Mouse (Mus musculus) embryonic facial prominence, embryonic 13.5 days (tissue): Measurements from ENCODE around the gene Smyd3. TPM values are rescaled to one million over a fixed set of nuclear protein-coding genes. Genes with fewer than 3 reads are reported as not detected.

ENCODE experiments used
- ATAC-seq: fragments of 200-750 bp; cut with Nextera tagmentation; 2 replicates; pipeline ENCODE4 v1.8.0; 2017; ENCODE audit warnings: low read depth; ENCODE audit not compliant: insufficient number of reproducible peaks, insufficient read depth, low FRiP score, low TSS enrichment
- H3K27ac ChIP-seq: fragments of 300-500 bp; sonication (generic); 2 replicates; pipeline ENCODE4 v1.5.1; 2015; ENCODE audit warnings: moderate library complexity, mild to moderate bottlenecking, inconsistent platforms
- H3K27me3 ChIP-seq: fragments of 300-500 bp; sonication (generic); 2 replicates; pipeline ENCODE4 v1.6.1; 2015; ENCODE audit warnings: mild to moderate bottlenecking, inconsistent platforms
- H3K36me3 ChIP-seq: fragments of 300-500 bp; sonication (generic); 2 replicates; pipeline ENCODE4 v1.6.1; 2015; ENCODE audit warnings: mild to moderate bottlenecking, inconsistent platforms
- H3K4me1 ChIP-seq: fragments of 300-500 bp; sonication (generic); 2 replicates; pipeline ENCODE4 v1.6.1; 2015; ENCODE audit warnings: inconsistent platforms
- H3K4me2 ChIP-seq: fragments of 300-500 bp; sonication (generic); 2 replicates; pipeline ENCODE4 v1.6.1; 2015; ENCODE audit warnings: moderate library complexity, mild to moderate bottlenecking, inconsistent platforms
- H3K4me3 ChIP-seq: fragments of 300-500 bp; sonication (generic); 2 replicates; pipeline ENCODE4 v1.5.1; 2015; ENCODE audit warnings: mild to moderate bottlenecking, inconsistent platforms
- H3K9ac ChIP-seq: fragments of 300-500 bp; sonication (generic); 2 replicates; pipeline ENCODE4 v1.6.1; 2015; ENCODE audit warnings: mild to moderate bottlenecking, inconsistent platforms
- H3K9me3 ChIP-seq: fragments of 300-500 bp; sonication (generic); 2 replicates; pipeline ENCODE4 v1.6.1; 2016; ENCODE audit warnings: inconsistent platforms
- WGBS: fragments of 180-500 bp; shearing (Covaris S2); methylation state at CpG from one replicate; pipeline ENCODE4 v1.1.7; 2015; ENCODE audit warnings: mixed read lengths; 5-methylcytosine and 5-hydroxymethylcytosine counted together
- polyA plus RNA-seq: library from polyadenylated mRNA; unstranded; fragments of >200 nt; fragmentation: Nextera tagmentation; extraction: Ambion mirVana; gene quantifications from 2 replicates; pipeline ENCODE4 v1.2.1, GENCODE M21; 2015

The Smyd3 gene
- polyA plus RNA-seq, 1 experiment from 2014 or later = 30.1 TPM

DNA sequence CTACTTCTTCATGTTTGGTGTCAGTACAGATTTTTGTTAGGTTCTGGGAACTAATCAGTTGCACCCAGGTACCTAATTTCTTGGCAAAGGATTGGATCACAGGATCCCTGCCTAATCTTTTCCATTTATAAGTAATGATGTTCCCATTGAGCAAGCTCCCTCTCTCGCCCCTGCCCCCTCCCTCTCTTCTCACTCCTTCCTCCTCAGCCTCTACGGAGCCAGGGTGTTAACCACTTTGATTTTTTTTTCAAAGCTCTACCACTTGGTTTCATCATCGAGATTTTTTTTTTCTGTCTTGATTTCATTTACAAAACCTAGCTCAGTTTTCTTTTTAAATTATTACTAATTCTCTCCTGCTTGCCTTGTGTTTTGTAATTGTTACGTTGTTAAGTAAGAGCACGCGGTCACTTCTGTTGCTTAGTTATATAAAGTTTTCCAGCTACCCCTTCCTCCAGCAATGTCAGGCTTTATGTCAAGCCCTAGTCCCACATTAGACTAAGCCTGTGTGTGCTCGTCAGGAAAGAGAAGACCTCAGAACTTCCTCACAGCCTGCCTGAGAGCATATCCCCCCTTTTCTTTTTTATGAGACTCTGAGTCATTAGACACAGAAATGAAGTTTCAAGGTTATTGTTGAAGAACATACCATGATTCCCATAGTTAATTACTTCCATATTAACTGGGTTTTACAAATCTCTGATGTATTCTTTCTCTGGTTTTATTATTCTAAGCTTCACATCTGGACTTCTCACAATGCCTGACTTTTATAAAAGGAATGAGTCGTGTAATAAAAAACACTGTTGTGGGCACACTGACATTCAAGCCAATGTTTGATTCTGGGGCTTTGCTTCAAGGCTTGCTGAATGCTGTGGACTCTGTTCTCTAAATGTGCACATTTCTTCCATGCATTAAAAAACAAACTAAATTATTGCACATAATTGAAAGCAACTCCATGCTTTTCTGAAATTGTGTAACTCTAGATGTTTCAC, 156.1 kb downstream of the Smyd3 start:
- no peak overlapping the region for H3K4me3 ChIP-seq
- 31% methylated on average over 8 of the region's 8 CpGs for WGBS
- H3K36me3 ChIP-seq = no peaks in the 10 kb centered on the region
- H3K27ac ChIP-seq = peak overlapping the region; percentile 78
- H3K9ac ChIP-seq = no peak overlapping the region
- no peaks in the 10 kb centered on the region for H3K9me3 ChIP-seq
- H3K27me3 ChIP-seq = no peaks in the 10 kb centered on the region
- no peak overlapping the region for H3K4me2 ChIP-seq
- H3K4me1 ChIP-seq = peaks cover 28% of the 10 kb centered on the region
- ATAC-seq = no peak; the same call in 1 of the 2 replicates

DNA sequence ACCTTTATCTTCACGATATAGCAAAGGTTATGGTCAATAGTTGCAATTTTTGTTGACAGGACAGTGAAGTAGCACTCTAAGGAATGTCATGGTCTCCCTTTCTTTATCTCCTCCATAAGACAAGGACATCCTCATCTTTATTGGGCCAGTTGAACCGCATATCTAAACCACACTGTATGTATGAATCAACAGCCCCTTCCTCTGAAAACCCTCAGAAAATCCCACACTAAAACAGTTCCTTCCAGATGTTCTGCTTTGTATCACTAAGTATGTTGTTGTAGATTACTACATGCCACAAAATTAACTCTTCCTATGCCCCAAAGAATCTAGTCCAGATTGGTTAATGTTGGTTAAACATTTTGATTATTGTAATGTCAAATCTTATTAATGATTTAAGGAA, 160.7 kb downstream of the Smyd3 start:
- H3K9ac ChIP-seq = no peak overlapping the region
- H3K27ac ChIP-seq = no peak overlapping the region
- ATAC-seq = no peak
- H3K4me1 ChIP-seq = peaks cover 24% of the 10 kb centered on the region
- H3K27me3 ChIP-seq = no peaks in the 10 kb centered on the region
- no peaks in the 10 kb centered on the region for H3K36me3 ChIP-seq
- H3K4me2 ChIP-seq = no peak overlapping the region
- no peaks in the 10 kb centered on the region for H3K9me3 ChIP-seq
- no peak overlapping the region for H3K4me3 ChIP-seq
- WGBS = 81% methylated on average over 2 of the region's 2 CpGs

DNA sequence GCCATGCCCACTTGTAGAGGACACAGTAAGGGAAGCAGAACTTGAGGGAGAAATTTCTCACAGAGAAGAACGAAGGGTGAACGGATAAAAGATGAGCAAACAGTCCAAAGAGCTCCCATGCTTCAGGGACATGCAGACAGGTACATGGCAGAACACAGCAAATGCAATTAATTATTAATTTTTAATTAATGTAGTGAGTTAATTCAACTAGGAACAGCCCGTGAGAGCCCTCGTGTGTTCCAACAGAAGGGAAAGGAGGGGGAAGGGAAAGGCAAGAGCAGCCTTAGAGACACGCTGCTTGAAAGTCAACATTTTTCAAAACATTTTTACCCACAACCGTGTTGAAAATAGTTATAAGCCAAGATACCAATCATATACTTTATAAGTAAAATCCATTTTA, 163.6 kb downstream of the Smyd3 start:
- no peaks in the 10 kb centered on the region for H3K27me3 ChIP-seq
- H3K27ac ChIP-seq = no peak overlapping the region
- 83% methylated on average over 6 of the region's 6 CpGs for WGBS
- no peaks in the 10 kb centered on the region for H3K36me3 ChIP-seq
- H3K4me3 ChIP-seq = no peak overlapping the region
- 0 out of 2 replicates have a peak, but pooled peaks cover 3% of the 10 kb centered on the region for H3K4me1 ChIP-seq
- no peak overlapping the region for H3K4me2 ChIP-seq
- ATAC-seq = no peak
- H3K9ac ChIP-seq = no peak overlapping the region
- no peaks in the 10 kb centered on the region for H3K9me3 ChIP-seq

DNA sequence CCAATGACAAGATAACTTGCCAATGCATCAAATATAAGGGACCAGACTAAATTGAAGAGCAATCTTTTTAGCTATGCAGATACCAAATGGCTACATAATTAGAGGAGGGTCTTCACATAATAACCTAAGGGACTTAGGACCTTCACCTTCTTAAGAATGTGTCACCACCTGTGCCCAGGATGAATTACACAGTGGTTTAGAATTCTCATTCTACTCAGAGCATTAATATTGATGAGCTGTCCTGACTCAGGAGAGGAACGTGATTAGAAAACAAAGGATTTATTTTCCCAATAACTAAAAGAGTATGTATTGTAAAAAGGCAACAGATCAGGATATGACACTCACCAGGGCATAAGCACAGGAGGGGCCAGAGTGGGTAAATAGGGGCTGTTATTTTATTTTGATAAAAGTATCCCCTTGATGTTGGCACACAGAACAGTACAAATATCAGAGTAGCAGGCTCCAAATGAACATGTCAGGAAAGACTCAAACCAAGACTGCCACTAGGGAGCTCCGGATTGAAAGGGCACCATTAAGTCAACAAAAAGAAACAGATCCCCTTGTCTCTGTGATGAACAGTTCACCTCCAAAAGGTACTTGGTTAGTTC, 172.4 kb downstream of the Smyd3 start:
- H3K36me3 ChIP-seq = no peaks in the 10 kb centered on the region
- H3K4me2 ChIP-seq = no peak overlapping the region
- no peak overlapping the region for H3K9ac ChIP-seq
- ATAC-seq = no peak
- no peak overlapping the region for H3K4me3 ChIP-seq
- no peaks in the 10 kb centered on the region for H3K27me3 ChIP-seq
- WGBS = 67% methylated on average over 2 of the region's 2 CpGs
- no peak overlapping the region for H3K27ac ChIP-seq
- no peaks in the 10 kb centered on the region for H3K4me1 ChIP-seq
- H3K9me3 ChIP-seq = no peaks in the 10 kb centered on the region

DNA sequence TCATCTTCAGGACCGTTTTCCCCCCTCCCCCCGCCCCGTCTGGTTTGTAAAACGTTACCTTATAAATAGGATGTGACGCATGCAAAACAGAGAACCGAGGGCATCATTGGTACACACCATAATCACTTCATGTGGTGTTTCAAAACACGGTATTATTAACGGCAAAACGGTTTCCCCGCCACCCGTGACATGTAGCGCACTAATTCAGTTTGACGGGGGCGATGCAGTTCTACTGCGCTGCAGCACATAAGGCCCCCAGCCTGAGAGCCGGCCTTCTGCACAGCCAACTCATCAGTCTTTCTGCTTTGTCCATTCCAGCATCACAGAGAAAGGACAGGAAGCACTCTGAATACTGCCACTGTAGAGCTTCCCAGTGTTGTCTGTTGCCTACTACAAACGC, 174.4 kb downstream of the Smyd3 start:
- Histone ChIP-seq H3K9ac (no peak overlapping the region), H3K27me3 (no peaks in the 10 kb centered on the region), H3K4me1 (no peaks in the 10 kb centered on the region), H3K4me2 (no peak overlapping the region), H3K4me3 (no peak overlapping the region), H3K36me3 (no peaks in the 10 kb centered on the region), H3K27ac (no peak overlapping the region), H3K9me3 (no peaks in the 10 kb centered on the region)
- no peak for ATAC-seq
- WGBS = 87% methylated on average over 17 of the region's 17 CpGs

DNA sequence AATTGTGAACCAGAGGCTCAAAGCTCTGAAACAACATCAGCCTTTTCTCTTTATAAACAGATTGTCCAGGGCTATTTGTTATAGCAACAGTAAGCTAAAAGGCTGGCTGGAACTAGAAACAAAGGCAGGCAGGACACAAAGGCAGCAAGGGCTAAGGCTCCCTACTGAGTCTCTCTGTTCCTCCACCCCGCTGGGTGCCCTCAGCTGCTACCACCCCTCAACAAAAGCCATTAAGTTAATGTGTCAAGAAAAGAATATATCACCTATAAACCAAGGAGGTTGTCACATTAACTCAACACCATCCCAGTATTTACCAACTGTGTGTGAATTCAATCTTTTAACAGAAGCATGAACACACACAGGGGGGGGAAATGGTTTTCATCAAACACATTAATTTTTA, 176.3 kb downstream of the Smyd3 start:
- H3K4me2 ChIP-seq = no peak overlapping the region
- no peaks in the 10 kb centered on the region for H3K9me3 ChIP-seq
- ATAC-seq = no peak
- no peak overlapping the region for H3K27ac ChIP-seq
- H3K4me3 ChIP-seq = no peak overlapping the region
- no peak overlapping the region for H3K9ac ChIP-seq
- no peaks in the 10 kb centered on the region for H3K4me1 ChIP-seq
- WGBS = 80% methylated on average over 1 of the region's 1 CpGs
- H3K36me3 ChIP-seq = no peaks in the 10 kb centered on the region
- no peaks in the 10 kb centered on the region for H3K27me3 ChIP-seq

- H3K4me2 ChIP-seq = no peak overlapping the region
- H3K27ac ChIP-seq = no peak overlapping the region
- no peaks in the 10 kb centered on the region for H3K9me3 ChIP-seq
- H3K9ac ChIP-seq = no peak overlapping the region
- H3K4me3 ChIP-seq = no peak overlapping the region
- WGBS = 84% methylated on average over 3 of the region's 3 CpGs
- ATAC-seq = no peak
- H3K27me3 ChIP-seq = no peaks in the 10 kb centered on the region
- H3K36me3 ChIP-seq = no peaks in the 10 kb centered on the region
- H3K4me1 ChIP-seq = no peaks in the 10 kb centered on the region
Observed at GRCm38 (mm10) chr1:179339066-179339465, 178.8 kb downstream of the Smyd3 start.

- WGBS = 80% methylated on average over 5 of the region's 5 CpGs
- Histone ChIP-seq H3K4me2 (no peak overlapping the region), H3K27me3 (no peaks in the 10 kb centered on the region), H3K9me3 (no peaks in the 10 kb centered on the region), H3K9ac (no peak overlapping the region), H3K4me3 (no peak overlapping the region), H3K4me1 (no peaks in the 10 kb centered on the region), H3K36me3 (no peaks in the 10 kb centered on the region), H3K27ac (no peak overlapping the region)
- ATAC-seq = no peak
Observed at GRCm38 (mm10) chr1:179337529-179337928, 180.3 kb downstream of the Smyd3 start.

GRCm38 (mm10) chr1:179326965-179327308, 190.9 kb downstream of the Smyd3 start:
- Histone ChIP-seq H3K9me3 (no peaks in the 10 kb centered on the region), H3K9ac (no peak overlapping the region), H3K36me3 (no peaks in the 10 kb centered on the region), H3K27me3 (no peaks in the 10 kb centered on the region), H3K4me2 (no peak overlapping the region), H3K4me1 (no peaks in the 10 kb centered on the region), H3K27ac (no peak overlapping the region), H3K4me3 (no peak overlapping the region)
- WGBS = 92% methylated on average over 3 of the region's 3 CpGs
- no peak for ATAC-seq

DNA sequence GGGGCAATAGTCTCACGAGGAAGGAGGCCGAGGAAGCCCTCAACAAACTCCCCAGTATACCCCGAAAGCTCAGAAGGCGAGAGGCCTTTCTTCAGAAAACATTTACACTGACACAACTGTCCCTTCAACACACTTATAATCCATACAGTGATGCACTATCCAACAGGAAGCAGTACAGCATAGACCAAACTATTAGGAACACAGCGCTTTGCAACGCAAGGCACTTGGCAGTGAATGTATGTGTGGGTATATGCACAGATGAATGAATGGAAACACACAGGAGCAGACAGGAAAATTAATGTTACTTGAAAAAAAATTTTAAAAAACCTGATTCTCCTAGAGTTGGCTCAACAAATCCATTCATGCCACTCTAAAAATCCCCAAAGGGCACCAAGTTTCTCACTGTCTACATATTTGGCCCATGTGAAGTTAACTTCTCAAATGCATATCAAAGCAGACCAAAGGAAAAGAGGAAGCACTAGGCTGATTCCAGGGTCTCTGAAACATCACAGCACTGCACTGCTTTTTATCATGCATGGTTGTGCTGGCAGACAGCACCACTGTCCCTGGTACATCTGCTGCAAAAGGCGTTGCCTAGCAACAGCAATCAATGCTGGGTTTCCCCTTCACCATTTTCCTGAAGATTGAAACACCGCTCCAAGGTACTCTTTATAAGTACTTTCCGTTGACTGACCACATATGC, 191.4 kb downstream of the Smyd3 start:
- Histone ChIP-seq H3K4me3 (no peak overlapping the region), H3K27me3 (no peaks in the 10 kb centered on the region), H3K36me3 (no peaks in the 10 kb centered on the region), H3K4me2 (no peak overlapping the region), H3K4me1 (no peaks in the 10 kb centered on the region), H3K9me3 (no peaks in the 10 kb centered on the region), H3K9ac (no peak overlapping the region), H3K27ac (no peak overlapping the region)
- ATAC-seq = no peak
- 88% methylated on average over 9 of the region's 9 CpGs for WGBS

DNA sequence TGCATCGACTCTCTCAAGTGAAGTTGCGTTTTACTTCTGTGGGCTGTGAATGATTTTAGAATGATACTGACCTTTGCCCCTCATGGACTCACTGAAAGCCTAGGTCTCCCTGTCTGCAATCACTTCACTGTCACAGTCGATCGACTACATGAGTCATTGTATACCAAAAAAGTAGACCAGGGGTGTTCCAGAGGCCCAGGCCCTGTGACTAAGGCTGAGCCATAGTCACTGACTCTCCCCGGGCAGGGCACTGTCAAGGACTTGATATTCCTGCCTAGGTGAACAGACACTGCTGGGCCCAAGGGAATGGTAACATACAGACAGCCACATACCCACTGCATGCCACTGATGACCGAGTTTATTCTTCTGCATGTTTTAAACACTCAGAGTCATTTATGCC, 193.6 kb downstream of the Smyd3 start:
- Histone ChIP-seq H3K9ac (no peak overlapping the region), H3K4me3 (no peak overlapping the region), H3K27ac (no peak overlapping the region), H3K4me2 (no peak overlapping the region), H3K36me3 (no peaks in the 10 kb centered on the region), H3K27me3 (no peaks in the 10 kb centered on the region), H3K4me1 (no peaks in the 10 kb centered on the region), H3K9me3 (no peaks in the 10 kb centered on the region)
- 53% methylated on average over 6 of the region's 6 CpGs for WGBS
- no peak for ATAC-seq
